ENCODE assay signal across 25 mouse cellular contexts in genomic region chr11:104144930-104145329, GRCm38 (mm10). TPM values are rescaled to one million over a fixed set of nuclear protein-coding genes. Genes with fewer than 3 reads are reported as not detected.
"Had no signal": no experiment of that assay in that cellular context is flagged by ENCODE, and none has a peak within 500 bp of the region (broad histone marks: within the 10 kb centered on the region; RNA-seq: fewer than 3 reads in every experiment).

No protein-coding gene starts in this region.

- H3K4me2 ChIP-seq: neural tube, embryonic 12.5 days; neural tube, embryonic 13.5 days; neural tube, embryonic 15.5 days; stomach, embryonic 15.5 days had no signal

- H3K27ac ChIP-seq: neural tube, embryonic 12.5 days; neural tube, embryonic 13.5 days; neural tube, embryonic 15.5 days; stomach, embryonic 15.5 days; stomach, postnatal 0 days had no signal

- H3K9ac ChIP-seq: neural tube, embryonic 12.5 days; neural tube, embryonic 13.5 days; neural tube, embryonic 15.5 days; stomach, embryonic 15.5 days had no signal

- H3K9me3 ChIP-seq: neural tube, embryonic 15.5 days; stomach, embryonic 15.5 days had no signal

- H3K27me3 ChIP-seq: neural tube, embryonic 12.5 days; neural tube, embryonic 13.5 days; stomach, embryonic 15.5 days had no signal

- H3K4me3 ChIP-seq: neural tube, embryonic 12.5 days; neural tube, embryonic 13.5 days; neural tube, embryonic 15.5 days; stomach, embryonic 15.5 days had no signal

- H3K4me1 ChIP-seq: neural tube, embryonic 12.5 days; neural tube, embryonic 13.5 days; neural tube, embryonic 15.5 days; stomach, embryonic 15.5 days had no signal

- H3K36me3 ChIP-seq: neural tube, embryonic 12.5 days; neural tube, embryonic 13.5 days; neural tube, embryonic 15.5 days; stomach, embryonic 15.5 days had no signal

- DNase-seq: retina, postnatal 1 day; right cerebral cortex, adult 18-20 months; right cerebral cortex, postnatal 14 days; right cerebral cortex, postnatal 25 days; right cerebral cortex, postnatal 4 days; spleen, adult 18-20 months; thymus, adult 18-20 months; thymus, adult 2 months; thymus, postnatal 14 days; thymus, postnatal 25 days; thymus, postnatal 36 days; thymus, postnatal 4 days had no signal

RNA-seq across cellular contexts. Expression of gene Crhr1, which starts 12.3 kb away (rescaled TPM):
- total RNA-seq: neutrophil, adult 5-6 weeks had no signal
- polyA plus RNA-seq: small intestine, adult 2 months had no signal

RNA-seq across cellular contexts. Expression of gene Sppl2c, which starts 41.2 kb away (rescaled TPM):
- total RNA-seq: neutrophil, adult 5-6 weeks had no signal
- polyA plus RNA-seq: neural tube, embryonic 12.5 days; neural tube, embryonic 13.5 days; neural tube, embryonic 14.5 days; neural tube, embryonic 15.5 days; small intestine, adult 2 months; spleen, adult 2 months; stomach, embryonic 14.5 days; stomach, embryonic 15.5 days; stomach, embryonic 16.5 days; stomach, postnatal 0 days; thymus, postnatal 0 days; urinary bladder, adult 2 months had no signal
